Mouse (Mus musculus) heart, postnatal 4 days (tissue): ENCODE results near the gene Nsun2. TPM values are rescaled to one million over a fixed set of nuclear protein-coding genes. Genes with fewer than 3 reads are reported as not detected.
A peak's percentile ranks its signal among the peaks of the same experiment; 100 is the strongest.
"Not testable (repeated sequence)": the region's sequence is repeated elsewhere in the genome, so short reads cannot be mapped to it uniquely, and the experiment has no call there.

Experiments
- DNase-seq: peaks from one replicate; pipeline ENCODE4 v3.0.0; 2021
- total RNA-seq, 2 experiments: library from RNA; stranded (reverse); gene quantifications; 2 replicates each; pipeline ENCODE4 v1.2.3; 2021

The Nsun2 gene
- total RNA-seq, 2 experiments from 2014 or later = 48.9 to 50.9 TPM

DNA sequence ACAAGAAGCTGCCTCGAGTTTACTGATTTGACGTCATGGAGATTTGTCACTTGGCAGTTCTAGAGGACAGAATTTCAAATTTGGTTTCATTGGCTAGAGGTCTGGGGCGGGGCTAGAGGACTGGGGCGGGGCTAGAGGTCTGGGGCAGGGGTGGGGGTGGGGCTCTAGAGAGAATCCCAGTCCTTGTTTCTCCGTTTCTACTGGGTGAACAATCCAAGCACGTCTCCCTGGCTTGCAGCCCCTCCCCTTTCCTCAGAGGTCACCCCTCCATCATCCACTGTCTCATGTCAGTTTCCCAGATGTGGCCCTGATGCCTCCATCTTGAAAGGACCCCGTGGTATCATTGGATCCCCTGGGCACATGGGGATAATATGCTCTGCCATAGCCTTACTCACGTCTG is 21.5 kb downstream of the Nsun2 start:
- no peak for DNase-seq

DNA sequence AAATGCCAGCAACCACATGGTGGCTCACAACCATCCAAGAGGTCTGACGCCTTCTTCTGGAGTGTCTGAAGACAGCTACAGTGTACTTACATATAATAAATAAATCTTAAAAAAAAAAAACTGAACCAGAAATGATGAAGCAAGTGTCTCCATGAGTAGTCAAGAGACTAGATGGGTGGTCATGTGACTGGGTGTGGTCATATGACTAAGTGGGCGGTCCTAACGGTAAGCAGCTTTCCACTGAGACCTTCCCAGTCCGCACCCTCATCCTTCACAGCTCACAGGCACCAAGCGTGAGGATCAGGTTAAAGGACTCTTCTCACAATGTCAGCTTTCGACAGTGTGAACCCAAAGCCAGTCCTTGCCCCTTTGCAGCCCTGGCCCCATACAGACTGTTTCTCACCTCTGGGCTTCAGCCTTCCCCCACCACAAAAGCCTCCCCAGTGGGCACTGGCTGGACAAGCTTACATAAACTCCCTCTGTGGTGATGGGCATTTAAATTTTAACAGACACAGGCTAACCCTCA is 22.5 kb downstream of the Nsun2 start:
- DNase-seq = no peak

- DNase-seq = no peak
Observed at GRCm38 (mm10) chr13:69556728-69557127, 23.2 kb downstream of the Nsun2 start.

DNA sequence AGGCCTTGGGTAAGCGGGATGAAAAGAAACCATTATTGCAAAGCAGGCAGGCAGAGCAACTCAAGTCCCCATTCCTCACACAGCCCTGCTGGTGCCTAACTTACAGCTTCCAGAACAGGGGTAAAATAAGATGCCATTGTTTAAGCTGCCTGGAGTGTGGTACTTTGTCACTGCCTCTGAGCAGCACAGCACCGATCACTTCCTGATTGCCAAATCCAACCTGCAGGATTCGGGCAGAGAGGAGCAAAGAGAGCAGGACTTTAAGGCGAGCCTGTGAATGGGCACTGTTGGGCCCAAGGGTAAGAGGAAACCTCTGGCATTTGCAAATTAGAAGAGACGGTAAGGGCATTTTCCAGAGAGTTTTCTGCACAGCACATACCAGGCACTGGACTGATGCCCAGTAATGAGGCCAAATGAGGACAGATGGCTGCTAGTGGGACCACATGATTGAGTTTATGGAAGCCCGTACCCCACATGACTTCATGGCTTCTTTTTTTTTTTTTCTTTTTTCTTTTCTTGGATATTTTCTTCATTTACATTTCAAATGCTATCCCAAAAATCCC is 24.6 kb downstream of the Nsun2 start:
- DNase-seq = peak; percentile 59

DNA sequence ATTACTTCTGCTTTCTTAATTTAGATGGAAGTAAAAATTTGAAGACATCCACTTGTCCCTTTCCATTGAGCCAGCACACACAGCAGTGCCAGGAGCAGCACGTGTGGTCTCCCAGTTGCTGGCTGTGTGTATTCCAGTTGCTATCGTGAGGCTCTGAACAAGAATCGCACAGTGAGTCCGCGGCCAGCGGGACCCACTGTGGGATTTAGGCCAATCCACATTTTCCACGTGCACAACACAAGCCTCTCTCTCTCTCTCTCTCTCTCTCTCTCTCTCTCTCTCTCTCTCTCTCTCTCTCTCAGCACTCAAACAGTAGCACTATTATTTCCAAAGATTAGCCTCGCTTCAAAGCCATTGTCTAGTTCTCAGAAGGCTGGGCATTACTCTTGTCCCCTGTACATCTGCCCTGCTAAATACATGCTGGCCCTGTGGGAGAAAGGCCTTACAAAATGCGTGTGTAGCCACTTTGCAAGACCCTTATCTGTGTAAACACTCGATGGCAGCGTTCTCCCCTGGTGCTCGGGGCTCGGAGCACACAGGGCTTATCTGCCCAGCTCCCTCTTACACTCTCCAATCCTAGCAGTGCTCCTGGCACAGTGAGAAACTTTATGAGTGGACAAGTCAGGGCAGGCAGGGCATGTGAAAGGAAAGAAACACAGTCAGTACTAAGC is 25.9 kb downstream of the Nsun2 start:
- DNase-seq = no peak

DNA sequence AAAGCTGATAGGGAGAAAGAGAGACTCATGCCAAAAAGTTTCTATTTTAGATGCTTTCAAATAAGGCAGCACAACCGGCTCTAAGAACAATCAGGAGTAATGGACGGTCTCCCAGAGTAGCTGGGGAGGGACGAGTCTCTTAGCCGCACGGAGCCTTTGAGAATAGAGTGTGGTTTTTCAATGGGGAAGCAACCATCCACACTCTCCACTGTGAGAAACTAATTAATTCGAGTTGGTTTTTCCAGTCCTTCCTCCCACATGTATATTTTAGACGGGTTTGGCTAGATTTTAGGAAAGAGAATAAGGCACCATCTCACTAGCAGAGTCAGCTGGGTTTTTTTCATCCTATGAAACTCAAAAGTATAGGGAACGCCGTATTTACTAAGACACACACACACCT is 28.5 kb downstream of the Nsun2 start:
- DNase-seq = no peak

DNA sequence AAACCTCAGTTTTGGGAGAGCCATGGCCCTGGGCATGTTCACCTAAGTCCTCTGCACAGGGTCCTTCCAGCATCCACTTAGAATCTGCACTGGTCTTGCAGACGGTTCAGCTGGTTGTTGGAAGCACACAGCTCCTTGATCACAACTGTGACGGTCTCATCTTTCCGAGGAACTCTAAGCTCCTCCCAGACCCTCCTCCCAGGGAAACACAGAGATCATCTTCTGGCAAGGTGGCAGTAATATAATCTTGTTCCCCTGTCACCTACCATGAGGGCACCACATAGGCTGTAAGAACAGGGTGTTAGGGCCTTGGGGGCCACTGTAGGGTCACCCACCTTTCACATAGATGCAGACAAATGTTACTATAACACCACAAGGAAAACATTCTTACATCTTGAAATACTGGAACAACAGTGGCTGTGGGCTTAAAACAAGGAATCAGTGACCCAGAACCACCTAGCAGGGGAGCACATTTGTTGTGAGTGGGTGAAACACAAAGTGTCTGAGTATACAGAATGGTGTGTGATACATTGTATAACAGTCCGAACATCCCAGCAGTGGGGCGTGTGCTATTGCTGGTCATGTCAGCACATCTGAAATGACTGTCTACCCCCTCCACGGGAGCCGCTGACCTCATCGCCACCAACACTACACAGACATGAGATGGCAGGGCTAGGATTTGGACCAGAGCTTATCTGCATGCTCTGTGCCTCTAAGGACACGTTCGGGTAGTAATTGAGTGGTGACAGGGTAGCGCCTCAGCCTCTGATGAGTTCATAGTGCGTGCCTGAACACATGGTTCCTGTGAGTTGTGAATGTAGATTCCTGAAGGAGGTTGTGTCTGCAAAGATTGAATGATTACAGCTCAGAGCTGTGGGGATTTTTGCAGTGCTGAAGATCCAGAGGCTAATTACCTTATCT is 29.4 kb downstream of the Nsun2 start:
- DNase-seq = peak; percentile 69

DNA sequence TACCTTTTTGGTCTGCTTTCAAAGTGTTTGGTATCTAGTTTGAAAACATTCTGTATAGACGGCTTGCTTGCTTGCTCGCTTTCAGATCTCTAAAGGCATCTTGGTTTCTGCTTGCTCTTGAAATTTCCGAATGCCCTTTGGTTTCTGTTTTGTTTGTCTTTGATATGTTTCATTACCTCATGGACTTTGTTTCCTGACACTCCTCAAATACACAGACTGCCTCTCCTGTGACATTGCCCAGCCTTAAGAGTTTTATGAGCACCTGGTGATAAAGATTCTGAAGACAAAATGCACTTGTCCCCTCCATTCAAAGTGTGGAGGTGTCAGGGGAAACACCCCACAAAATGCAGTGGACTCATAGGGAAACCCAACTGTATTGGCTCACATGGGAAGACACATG is 30.4 kb downstream of the Nsun2 start:
- DNase-seq = no peak

DNA sequence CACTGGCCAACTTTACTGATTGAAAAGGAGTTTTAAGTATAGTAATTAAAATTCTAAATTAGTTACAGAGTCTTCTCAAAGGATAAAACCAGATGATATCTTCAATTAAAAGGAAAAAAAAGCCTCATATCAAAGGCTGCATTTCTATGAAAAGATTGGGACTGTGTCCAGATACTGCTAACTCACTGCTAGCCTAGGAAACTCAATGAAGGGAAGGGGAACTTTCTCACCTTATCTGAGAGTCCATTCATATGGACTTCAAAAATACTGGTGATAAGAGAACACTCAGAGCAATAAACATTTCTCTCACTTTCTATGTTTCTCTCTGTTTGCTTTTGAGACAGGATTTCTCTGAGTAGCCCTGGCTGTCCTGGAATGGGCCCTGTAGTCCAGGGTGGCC is 31.0 kb downstream of the Nsun2 start:
- no peak for DNase-seq

DNA sequence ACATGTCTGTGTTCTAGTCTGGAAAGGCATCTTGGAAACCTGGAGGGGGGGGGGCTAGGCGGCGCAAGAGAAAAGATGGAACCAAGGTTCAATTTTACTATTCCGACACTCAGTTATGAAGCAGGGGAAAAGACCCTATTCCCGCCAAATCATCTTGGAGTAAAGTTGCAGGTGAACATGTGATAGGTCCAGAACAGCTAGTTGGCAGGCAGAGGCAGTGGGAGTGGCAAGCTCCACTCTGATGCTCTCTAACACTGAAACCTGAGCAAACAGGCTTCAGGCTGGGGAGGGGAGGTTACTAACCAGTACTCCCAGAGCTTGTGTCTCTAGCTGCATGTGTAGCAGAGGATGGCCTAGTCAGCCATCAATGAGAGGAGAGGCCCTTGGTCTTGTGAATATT is 31.9 kb downstream of the Nsun2 start:
- not testable (repeated sequence) for DNase-seq

DNA sequence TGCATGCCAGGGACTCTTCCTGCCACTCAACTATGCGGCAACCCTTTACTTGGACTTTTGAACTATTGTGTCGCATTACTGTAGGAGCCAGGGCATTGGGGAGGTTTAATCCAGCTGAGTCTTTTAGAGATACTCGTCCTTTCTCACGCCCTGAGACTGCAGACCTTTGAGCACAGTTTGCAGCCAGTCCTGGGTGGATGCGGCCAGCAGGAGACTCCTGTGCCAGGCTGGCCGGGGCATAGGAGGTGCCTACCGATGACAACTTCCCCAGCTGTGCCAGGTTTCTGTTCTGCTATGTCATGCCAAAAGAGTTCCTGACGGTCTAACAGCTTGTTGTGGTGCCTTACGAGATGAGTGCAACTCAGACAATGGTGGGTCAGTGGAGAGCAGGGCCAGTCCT is 35.7 kb downstream of the Nsun2 start:
- no peak for DNase-seq

- no peak for DNase-seq
Observed at GRCm38 (mm10) chr13:69572594-69572993, 39.0 kb downstream of the Nsun2 start.

- DNase-seq = peak; percentile 12
Observed at GRCm38 (mm10) chr13:69576676-69577075, 43.1 kb downstream of the Nsun2 start.

GRCm38 (mm10) chr13:69577181-69577834 is 43.8 kb downstream of the Nsun2 start:
- no peak for DNase-seq

DNA sequence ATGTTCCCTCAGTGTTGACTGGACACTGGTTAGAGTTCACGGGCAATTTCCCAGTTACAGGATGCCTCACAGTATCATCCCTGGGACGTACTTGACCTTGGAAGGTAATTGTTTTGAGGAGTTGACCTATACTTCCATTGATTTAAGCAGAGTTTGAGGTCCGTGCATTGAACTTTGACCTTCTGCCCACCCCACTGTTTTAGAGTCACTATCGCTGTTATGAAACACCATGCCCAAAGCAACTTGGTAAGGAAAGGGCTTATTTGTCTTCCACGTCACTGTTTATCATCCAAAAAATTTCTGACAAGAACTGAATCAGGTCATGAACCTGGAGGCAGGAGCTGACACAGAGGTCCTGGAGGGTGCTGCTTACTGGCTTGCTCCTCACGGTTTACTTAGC is 48.9 kb downstream of the Nsun2 start:
- no peak for DNase-seq

DNA sequence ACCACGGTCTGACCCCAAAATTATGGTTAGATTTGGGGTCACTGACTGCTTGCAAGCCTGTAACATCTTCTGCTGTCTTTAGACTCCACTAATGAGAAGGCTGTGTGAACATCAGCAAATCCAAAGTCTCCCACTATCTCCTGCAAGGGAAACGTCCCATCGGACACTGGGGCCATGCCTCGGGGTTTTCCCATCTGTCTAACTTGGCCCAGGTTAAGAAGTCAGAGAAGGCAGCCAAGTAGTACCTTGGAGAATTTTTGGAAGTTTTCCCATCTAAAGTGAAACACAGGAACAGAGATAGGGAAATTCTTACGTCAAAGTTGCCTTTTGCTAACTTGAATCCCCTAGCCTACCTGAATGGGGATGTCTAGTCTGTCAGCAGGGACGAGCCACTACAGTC is 50.0 kb downstream of the Nsun2 start:
- no peak for DNase-seq

GRCm38 (mm10) chr13:69585828-69586227 is 52.3 kb downstream of the Nsun2 start:
- no peak for DNase-seq

DNA sequence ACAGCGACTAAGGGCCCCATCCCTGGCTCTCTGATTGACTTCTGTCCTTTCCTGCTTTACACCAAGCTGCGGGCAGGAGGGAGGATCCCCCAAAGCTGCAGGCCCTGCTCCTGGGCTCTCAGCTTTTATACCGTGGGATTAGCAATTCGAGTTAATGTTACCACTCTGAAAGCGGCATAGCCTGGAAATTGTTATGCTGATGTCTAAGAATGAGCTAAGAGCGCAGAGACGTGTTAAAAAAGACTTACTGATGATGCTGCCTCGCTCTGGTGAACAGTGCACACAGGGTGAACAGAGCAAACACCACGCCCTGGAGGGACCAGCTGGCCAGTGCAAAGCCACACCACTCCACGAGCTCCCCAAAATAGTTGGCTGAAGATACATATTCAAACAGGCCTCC is 52.8 kb downstream of the Nsun2 start:
- no peak for DNase-seq

DNA sequence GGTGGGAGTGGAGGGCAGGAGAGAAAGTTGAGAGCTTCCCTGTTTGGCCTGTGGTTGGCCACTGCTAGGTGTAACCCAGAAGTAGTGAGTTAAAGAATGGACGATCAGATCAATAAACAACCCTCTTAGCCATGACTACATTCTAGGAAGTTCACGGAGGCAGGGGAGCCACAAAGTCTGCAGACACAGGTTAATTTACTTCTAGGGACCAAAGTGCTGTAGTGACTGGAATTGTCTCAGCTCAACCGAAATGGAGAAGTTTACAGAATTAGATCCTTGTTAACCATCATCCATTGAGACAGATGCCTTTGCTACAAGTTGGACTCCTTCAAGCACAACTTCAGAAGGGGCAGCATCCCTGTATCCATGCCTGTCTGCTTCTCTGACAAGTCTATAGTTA is 54.3 kb downstream of the Nsun2 start:
- DNase-seq = no peak

DNA sequence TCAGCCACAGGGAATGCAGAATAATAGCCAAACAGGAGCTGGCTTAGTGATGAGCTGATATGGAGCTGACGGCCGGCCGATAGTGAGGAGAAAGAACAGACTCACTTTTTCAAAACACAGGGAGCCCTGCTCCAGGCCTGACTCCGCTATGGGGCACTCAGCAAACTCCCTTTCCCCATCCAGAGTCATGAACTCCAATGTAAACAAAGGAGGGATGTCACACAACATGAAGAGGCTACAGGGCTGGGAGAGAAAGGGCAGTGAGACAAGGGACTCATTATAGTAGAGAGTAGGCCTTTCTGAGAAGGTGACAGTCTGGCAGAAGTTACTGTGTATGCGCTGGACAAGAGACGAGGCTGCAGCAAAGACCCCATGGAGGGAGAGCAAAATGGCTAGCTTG is 54.7 kb downstream of the Nsun2 start:
- no peak for DNase-seq

DNA sequence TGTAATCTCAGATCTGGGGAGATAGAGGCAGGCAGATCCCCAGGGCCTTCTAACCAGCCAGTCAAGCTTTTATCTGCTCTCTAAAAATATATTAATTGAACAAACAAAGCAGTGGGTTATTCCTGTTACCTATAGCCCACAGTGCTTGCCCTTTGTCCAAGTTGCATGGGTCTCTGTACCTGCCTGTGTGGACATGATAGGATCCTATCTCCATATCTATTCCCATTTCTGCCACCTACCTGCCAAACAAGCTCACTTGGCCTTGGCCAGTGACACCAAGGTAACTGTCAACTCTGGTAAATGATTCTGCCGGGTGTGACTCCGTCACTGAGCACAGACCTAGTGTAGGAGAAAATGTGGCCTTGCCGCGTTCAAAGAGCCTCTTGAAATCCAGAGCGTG is 57.8 kb downstream of the Nsun2 start:
- no peak for DNase-seq

DNA sequence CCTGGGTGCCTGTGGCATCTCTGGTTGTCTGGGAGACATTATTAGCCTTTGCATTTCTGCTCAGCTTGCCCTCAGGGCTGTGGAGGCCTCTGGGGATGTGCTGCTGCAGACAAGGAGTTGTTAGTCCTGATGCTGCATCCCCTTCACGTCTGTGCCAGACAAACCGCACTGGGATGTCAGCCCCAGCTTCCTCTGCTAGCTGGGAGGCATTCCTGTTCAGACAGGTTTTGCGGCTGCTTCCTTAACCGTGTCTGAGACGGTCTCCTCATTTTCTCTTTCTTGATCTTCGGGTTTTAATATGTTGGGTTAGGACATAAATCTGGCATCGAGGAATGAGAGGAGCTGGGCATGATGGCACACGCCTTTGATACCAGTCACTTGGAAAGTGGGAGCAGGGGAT is 58.7 kb downstream of the Nsun2 start:
- DNase-seq = no peak

GRCm38 (mm10) chr13:69593453-69593852 is 59.9 kb downstream of the Nsun2 start:
- no peak for DNase-seq
